Mouse (Mus musculus) ES-Bruce4 (cell line): ENCODE results near the gene Cct5.

Experiments
- CTCF ChIP-seq: IDR thresholded peaks from one replicate; pipeline ENCODE4 v1.8.1; 2011; ENCODE audit warnings: low read depth, low read length
- EP300 ChIP-seq: IDR thresholded peaks from 2 replicates; pipeline ENCODE4 v1.6.1; 2011; ENCODE audit warnings: low read depth, low read length; ENCODE audit not compliant: insufficient read depth

DNA sequence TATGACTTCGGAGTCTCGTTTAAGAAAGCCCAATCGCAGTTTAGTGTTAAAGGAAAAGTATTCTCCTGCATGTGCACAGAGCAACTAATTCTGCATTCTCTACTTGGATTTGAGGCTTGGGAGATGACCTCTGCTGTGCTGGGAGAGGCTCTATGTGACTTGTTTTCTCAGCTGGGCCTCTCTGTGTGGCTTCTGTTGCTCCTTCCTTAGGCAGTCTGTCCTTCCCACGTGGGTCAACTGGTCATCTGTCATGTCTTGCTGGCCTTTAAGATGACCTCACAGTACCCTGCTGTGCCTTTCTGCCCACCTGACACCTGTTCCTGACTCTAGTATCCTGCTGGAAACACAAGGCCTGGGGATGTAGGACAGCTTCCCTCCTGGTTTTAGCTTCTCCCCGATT lies 25.5 kb downstream of the Cct5 start:
- TF ChIP-seq CTCF (no peak), EP300 (no peak)
